Mouse (Mus musculus): Measurements from ENCODE around the gene Stmnd1. TPM values are rescaled to one million over a fixed set of nuclear protein-coding genes. Genes with fewer than 3 reads are reported as not detected.

The Stmnd1 gene
- polyA plus RNA-seq, 1 experiment from 2014 or later: not detected

DNA sequence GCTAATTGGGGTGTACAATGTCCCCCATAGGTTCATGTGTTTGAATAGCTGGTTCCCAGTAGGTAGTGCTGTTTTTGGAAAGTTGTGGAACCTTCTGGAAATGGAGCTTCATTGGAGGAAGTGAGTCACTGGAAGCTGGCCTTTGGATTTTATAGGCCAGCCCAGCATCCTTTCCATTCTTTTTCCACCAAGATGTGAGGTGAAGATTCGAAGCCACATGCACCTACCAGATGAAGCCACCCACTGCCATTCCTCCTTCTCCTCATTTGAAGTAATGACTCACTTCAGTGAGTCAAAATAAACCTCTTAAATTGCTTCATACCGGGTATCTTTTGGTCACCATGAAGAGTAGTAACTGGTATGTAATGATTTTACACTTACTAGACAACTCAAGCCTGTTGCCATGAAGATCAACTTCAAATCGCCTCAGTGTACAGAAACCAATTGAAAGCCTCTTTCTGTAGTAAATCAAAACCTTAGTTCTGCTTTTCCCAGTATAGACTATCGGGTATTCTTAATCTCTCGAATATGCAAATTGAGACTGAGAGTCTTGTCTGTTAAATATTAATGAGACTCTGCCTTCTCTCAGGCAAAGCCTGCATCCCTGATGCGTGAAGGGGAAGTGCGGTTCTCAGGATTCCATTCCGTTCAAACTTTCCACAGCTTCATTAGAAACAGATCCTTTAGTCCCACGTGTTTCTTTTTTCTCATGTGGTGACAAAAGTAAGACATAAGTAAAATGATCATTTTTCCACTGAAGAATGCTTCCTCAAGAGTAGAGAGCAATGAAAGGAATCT is 31.9 kb upstream of the Stmnd1 start:
- Histone ChIP-seq H3K4me1 (ENCODE audit: insufficient read depth) (no peaks in the 10 kb centered on the region), H3K9ac (no peak overlapping the region), H3K9me3 (ENCODE audit: low read depth, low read length) (no peaks in the 10 kb centered on the region), H3K27me3 (ENCODE audit: insufficient read depth, low read length) (no peaks in the 10 kb centered on the region), H3K4me2 (no peak overlapping the region), H3K27ac (ENCODE audit: low read depth) (no peak overlapping the region), H3K4me3 (ENCODE audit: low read depth, low read length) (no peak overlapping the region), H3K36me3 (ENCODE audit: insufficient read depth) (no peaks in the 10 kb centered on the region)
- DNase-seq (no peak), ATAC-seq (ENCODE audit: insufficient read depth) (no peak)
- no peak for TF ChIP-seq CTCF (IDR thresholded peaks at IDR 0.05; ENCODE audit: low read depth)
- WGBS: 74% methylated on average over 9 of the region's 9 CpGs

DNA sequence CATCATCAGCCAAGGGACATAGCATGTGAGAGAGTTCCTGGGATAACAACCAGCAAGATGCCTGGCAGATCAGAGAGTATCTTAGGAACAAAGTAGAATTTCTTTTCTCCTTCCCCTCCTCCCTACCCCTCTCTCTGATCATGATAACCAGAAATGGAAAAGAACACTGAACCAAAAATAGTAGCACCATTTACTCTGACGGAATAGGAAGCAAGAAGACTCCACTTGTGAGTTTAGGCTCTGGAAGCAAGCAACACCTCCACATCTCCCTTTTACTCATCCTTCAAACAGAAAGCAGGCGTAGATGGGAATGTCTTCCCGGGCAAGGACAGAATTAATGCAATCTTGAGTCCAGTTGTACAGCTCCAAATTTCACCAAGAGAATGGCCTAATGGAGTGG is 19.8 kb upstream of the Stmnd1 start:
- Histone ChIP-seq H3K36me3 (ENCODE audit: insufficient read depth) (no peaks in the 10 kb centered on the region), H3K4me2 (no peak overlapping the region)
- no peak for TF ChIP-seq CTCF (IDR thresholded peaks at IDR 0.05; ENCODE audit: low read depth)

DNA sequence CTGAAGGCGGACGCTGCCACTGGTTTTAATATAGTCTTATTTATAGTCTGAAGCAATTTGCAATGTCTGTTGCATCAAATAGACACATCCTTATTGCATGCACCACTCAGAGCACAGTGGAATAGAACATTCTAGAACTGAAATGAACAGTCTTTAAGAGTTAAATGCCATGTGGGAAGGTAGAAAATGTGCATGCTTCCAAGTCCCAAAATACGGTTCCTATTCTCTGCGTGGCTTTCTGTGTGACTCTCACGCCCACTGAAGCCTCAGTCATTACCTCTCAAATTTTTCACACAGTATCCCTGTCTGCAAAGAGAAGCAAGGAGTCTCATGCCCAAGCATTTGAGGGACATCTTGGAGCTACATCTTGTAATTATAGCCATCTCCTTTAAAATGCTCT is 19.4 kb upstream of the Stmnd1 start:
- Histone ChIP-seq H3K9ac (no peak overlapping the region), H3K4me3 (ENCODE audit: low read depth, low read length) (no peak overlapping the region), H3K27me3 (ENCODE audit: insufficient read depth, low read length) (no peaks in the 10 kb centered on the region), H3K9me3 (ENCODE audit: low read depth, low read length) (no peaks in the 10 kb centered on the region), H3K36me3 (ENCODE audit: insufficient read depth) (no peaks in the 10 kb centered on the region), H3K4me1 (ENCODE audit: insufficient read depth) (no peaks in the 10 kb centered on the region), H3K27ac (ENCODE audit: low read depth) (no peak overlapping the region), H3K4me2 (no peak overlapping the region)
- no peak for TF ChIP-seq CTCF (IDR thresholded peaks at IDR 0.05; ENCODE audit: low read depth)
- ATAC-seq (ENCODE audit: insufficient read depth) (no peak), DNase-seq (no peak)
- 91% methylated on average over 5 of the region's 5 CpGs for WGBS

More for the DNA sequence above, 19.8 kb upstream of the Stmnd1 start:
- 72% methylated on average over 3 of the region's 3 CpGs for WGBS
- Histone ChIP-seq H3K27ac (ENCODE audit: low read depth) (no peak overlapping the region), H3K4me1 (ENCODE audit: insufficient read depth) (no peaks in the 10 kb centered on the region), H3K9me3 (ENCODE audit: low read depth, low read length) (no peaks in the 10 kb centered on the region), H3K4me3 (ENCODE audit: low read depth, low read length) (no peak overlapping the region), H3K9ac (no peak overlapping the region), H3K27me3 (ENCODE audit: insufficient read depth, low read length) (no peaks in the 10 kb centered on the region)
- no peak for ATAC-seq (ENCODE audit: insufficient read depth)
- DNase-seq: no peak

DNA sequence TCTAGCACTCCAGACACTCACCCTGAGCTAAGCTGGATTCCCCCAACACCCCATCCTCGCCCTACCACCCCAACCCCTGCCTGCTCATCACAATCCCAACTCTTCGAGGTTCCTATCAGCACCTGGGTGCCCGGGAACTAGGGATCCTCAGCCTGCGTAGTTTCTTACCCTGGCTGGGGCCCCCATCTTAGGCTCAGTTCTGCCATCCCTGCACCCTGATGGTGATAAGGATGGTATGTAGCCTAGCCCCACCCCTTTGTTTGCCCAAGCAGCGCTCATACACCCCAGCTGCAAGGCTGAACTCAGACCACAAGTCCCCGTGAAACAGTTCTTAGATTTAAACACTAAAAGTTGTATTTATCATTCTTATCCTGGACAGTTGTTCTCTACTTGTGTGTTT is 17.9 kb upstream of the Stmnd1 start:
- Histone ChIP-seq H3K27ac (ENCODE audit: low read depth) (no peak overlapping the region), H3K36me3 (ENCODE audit: insufficient read depth) (no peaks in the 10 kb centered on the region), H3K4me2 (no peak overlapping the region), H3K9me3 (ENCODE audit: low read depth, low read length) (no peaks in the 10 kb centered on the region), H3K9ac (no peak overlapping the region), H3K27me3 (ENCODE audit: insufficient read depth, low read length) (no peaks in the 10 kb centered on the region), H3K4me1 (ENCODE audit: insufficient read depth) (no peaks in the 10 kb centered on the region), H3K4me3 (ENCODE audit: low read depth, low read length) (no peak overlapping the region)
- WGBS: 38% methylated on average over 6 of the region's 6 CpGs
- DNase-seq (peak; percentile 10), ATAC-seq (ENCODE audit: insufficient read depth) (no peak)
- no peak for TF ChIP-seq CTCF (IDR thresholded peaks at IDR 0.05; ENCODE audit: low read depth)

DNA sequence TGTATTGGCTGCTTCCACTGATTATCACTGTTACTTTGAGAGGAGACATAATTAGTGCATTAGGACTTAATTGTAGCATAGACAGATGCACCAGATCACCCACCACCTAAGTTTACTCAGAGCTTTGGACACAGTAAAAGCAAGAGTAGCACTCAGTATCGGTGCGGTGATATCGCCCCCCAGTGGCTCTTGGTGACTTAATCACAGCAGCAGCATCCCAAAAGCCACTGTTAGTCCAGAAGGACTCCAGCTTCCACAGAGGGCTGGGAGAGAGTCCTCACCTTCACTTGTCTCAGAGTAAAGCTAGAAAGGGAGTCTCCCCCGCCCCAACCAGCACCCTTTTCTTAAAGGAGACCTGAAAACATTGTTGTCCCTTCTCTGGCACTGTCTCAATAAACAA is 15.7 kb upstream of the Stmnd1 start:
- no peak for ATAC-seq (ENCODE audit: insufficient read depth)
- 3% methylated on average over 4 of the region's 4 CpGs for whole genome bisulfite sequencing

DNA sequence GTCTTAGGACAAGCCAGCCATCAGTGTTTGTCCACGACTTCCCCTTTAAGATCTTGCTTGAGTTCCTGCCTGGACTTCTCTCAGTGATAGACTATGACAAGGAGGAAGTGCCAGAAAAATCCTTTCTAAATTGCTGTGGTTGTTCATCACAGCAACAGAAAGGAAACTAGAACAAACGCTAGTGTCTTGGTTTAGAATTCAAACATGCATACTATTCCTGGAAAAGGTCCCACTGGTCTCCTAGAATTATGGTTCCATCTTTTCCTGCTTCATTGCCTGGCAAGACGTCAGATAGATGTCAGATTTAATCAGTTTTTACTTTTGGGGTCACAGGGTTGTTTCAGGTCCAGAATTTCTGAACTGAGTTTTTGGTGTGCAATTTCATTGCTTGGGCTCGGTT is 14.0 kb upstream of the Stmnd1 start:
- ATAC-seq (ENCODE audit: insufficient read depth) (no peak), DNase-seq (no peak)
- Histone ChIP-seq H3K4me1 (ENCODE audit: insufficient read depth) (no peaks in the 10 kb centered on the region), H3K9me3 (ENCODE audit: low read depth, low read length) (no peaks in the 10 kb centered on the region), H3K36me3 (ENCODE audit: insufficient read depth) (no peaks in the 10 kb centered on the region), H3K27ac (ENCODE audit: low read depth) (no peak overlapping the region), H3K9ac (no peak overlapping the region), H3K4me3 (ENCODE audit: low read depth, low read length) (no peak overlapping the region), H3K4me2 (no peak overlapping the region), H3K27me3 (ENCODE audit: insufficient read depth, low read length) (no peaks in the 10 kb centered on the region)
- TF ChIP-seq CTCF (IDR thresholded peaks at IDR 0.05; ENCODE audit: low read depth): no peak
- 46% methylated on average over 4 of the region's 4 CpGs for WGBS

More for the DNA sequence above, 15.7 kb upstream of the Stmnd1 start:
- no peaks in the 10 kb centered on the region for H3K36me3 ChIP-seq (ENCODE audit: insufficient read depth)
- H3K27ac ChIP-seq (ENCODE audit: low read depth): no peak overlapping the region
- no peaks in the 10 kb centered on the region for H3K9me3 ChIP-seq (ENCODE audit: low read depth, low read length)
- peak; percentile 73 for TF ChIP-seq CTCF (IDR thresholded peaks at IDR 0.05; ENCODE audit: low read depth)
- no peak overlapping the region for H3K9ac ChIP-seq
- H3K4me3 ChIP-seq (ENCODE audit: low read depth, low read length): no peak overlapping the region
- DNase-seq: peak; percentile 88
- H3K4me2 ChIP-seq: no peak overlapping the region
- H3K27me3 ChIP-seq (ENCODE audit: insufficient read depth, low read length): no peaks in the 10 kb centered on the region
- H3K4me1 ChIP-seq (ENCODE audit: insufficient read depth): no peaks in the 10 kb centered on the region

DNA sequence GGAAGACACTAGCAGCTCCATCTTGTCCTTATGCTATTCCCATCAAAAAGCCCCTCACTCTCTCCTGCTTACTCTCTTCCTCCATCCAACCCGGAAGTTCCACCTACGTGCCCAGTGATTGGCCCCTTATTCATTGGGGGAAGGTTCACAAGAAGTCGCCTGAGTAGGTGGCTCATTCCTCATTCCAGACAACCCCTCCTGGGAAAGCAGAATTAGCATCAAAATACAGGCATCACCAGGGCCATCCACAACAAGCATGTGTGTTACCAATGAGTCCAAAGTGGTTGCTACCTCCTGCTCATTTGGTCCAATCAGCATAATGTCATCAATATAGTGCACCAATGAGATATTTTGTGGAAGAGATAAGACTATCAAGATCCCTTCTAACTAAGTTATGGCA is 12.3 kb upstream of the Stmnd1 start:
- Histone ChIP-seq H3K9me3 (ENCODE audit: low read depth, low read length) (no peaks in the 10 kb centered on the region), H3K27ac (ENCODE audit: low read depth) (no peak overlapping the region), H3K36me3 (ENCODE audit: insufficient read depth) (no peaks in the 10 kb centered on the region), H3K27me3 (ENCODE audit: insufficient read depth, low read length) (no peaks in the 10 kb centered on the region), H3K4me1 (ENCODE audit: insufficient read depth) (no peaks in the 10 kb centered on the region), H3K4me3 (ENCODE audit: low read depth, low read length) (no peak overlapping the region), H3K4me2 (no peak overlapping the region), H3K9ac (no peak overlapping the region)
- ATAC-seq (ENCODE audit: insufficient read depth) (no peak), DNase-seq (no peak)
- WGBS: 62% methylated on average over 3 of the region's 3 CpGs
- TF ChIP-seq CTCF (IDR thresholded peaks at IDR 0.05; ENCODE audit: low read depth): no peak
